Mouse (Mus musculus) liver, postnatal 0 days (tissue): Measurements from ENCODE around the gene Mymk.

Source experiments
- CTCF ChIP-seq: sonication (generic); IDR thresholded peaks from 2 replicates; pipeline ENCODE4 v1.5.1; 2016; ENCODE audit warnings: antibody characterized with exemption, low read depth
- EP300 ChIP-seq: IDR thresholded peaks from 2 replicates; pipeline ENCODE4 v1.6.1; 2016; ENCODE audit warnings: antibody characterized with exemption, low read depth, mild to moderate bottlenecking

- no peak for TF ChIP-seq CTCF
- TF ChIP-seq EP300 = no peak
Measured at GRCm38 (mm10) chr2:27079152-27079584, 7.2 kb upstream of the Mymk start, which contains the start of gene Adamtsl2.
